Mouse (Mus musculus): ENCODE data around the gene Stard3.

Stard3 gene

DNA sequence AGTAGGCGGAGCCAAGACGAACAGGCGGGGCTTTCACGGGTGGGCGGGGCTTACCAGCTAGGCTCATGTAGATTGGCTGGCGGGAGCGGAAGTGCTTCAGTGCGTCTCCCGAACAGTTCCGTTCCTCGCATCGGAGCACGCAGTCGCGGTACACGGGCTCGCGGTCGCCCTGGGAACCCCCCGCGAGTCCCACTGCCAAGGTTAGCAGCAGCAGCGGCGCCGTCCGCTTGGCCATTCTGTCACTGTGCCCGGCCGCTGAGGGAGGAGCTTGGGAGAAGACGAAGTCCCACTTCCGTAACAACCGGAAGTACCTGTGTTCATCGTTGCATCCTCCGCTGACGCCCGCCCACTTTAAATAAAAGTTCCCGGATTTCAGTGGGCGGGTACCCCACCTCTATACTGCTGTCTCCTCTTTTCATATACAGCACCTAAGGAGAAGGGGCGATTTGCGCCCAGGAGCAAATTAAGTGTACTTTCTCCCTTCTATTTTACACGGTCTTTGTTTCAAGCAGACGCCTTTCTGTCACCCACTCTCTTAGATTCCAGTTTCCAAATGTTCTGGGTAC is 42.1 kb downstream of the Stard3 start, which contains the start of gene Pgap3:
Gene Pgap3 (minus strand): TSS at position 330 of the 566 bp plus-strand sequence.
- DNase-seq (ENCODE audit: low spot score), result peak; percentile 86

DNA sequence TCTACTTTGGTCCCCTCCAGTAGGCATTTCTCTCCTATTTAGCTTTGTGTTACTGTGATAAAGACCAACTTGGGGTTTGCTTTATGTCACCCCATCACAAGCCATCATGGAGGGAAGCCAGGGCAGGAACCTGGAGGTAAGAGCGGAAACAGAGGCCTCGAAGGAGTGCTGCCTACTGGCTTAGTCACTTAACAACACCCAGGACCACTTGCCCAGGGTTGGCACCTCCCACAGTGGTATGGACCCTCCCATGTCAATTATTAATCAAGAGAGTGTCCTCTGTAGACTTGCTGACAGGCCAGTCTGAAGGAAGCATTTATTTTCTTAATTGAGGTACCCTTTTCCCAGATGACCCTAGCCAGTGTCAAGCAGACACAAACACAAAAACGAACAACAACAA is 42.6 kb downstream of the Stard3 start:
- DNase-seq (ENCODE audit: low spot score), result peak; percentile 16

DNA sequence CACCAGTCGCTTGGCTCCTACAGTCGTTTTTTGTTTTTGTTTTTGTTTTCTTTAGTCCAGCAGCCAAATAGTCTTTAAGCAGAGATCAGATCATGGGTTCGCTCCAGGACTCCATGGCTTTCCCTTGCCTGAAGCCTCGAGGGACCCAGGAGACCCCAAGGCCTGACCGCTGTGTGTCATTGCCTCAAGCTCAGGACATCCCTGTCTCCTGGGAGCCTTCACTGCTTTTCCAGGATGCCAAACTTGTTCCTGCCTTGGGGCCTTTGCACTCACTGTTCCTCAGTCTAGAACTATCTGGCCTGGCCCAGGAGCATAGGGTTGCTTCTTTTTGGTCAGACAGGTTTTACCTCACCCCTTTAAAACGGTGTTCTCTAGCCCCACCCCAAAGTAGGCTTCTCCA is 48.5 kb downstream of the Stard3 start:
- no peak for DNase-seq (ENCODE audit: low spot score)

DNA sequence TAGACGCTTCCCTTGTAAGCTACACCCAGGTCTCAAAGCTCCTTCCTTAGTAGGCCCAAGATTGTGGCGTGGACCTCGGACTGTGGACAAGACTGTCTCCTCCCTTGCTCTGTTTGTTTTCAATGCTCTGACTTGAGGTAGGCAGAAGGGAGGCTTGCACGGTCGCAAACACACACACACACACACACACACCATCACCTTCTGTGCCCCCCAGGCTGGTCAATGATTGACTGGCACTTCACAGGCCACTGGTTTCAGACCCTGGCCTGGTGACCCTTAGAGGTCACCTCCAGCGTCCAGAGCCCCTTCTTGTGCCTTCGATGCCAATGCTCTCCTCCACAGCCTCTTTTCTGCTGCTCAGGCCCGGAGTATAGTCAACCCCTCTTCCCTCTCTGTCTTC is 50.7 kb downstream of the Stard3 start:
- DNase-seq (ENCODE audit: low spot score), result no peak

DNA sequence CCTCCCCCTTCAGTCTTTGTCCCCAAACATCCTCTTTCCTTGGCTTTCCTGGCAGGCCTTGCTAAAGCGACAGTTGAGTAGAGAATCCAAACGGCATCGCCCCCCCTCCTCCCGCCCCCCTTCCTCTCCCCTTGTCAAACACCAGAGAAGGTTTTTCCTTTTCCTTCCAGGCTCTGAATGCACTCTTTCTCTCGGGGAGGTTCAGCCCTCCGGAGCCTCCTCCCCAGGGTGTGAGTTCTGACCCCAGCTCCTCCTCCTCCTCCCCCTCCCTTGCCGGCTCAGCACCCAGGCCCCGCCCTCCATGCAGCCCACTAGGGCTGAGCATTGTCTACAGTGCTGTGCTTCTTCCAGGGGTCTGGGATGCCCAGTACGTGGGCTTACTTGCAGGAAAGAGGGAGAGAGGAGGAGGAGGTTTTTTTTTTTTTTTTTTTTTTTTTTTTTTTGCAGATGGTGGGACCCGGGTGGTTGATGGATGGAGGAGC is 51.2 kb downstream of the Stard3 start:
- no peak for DNase-seq (ENCODE audit: low spot score)

DNA sequence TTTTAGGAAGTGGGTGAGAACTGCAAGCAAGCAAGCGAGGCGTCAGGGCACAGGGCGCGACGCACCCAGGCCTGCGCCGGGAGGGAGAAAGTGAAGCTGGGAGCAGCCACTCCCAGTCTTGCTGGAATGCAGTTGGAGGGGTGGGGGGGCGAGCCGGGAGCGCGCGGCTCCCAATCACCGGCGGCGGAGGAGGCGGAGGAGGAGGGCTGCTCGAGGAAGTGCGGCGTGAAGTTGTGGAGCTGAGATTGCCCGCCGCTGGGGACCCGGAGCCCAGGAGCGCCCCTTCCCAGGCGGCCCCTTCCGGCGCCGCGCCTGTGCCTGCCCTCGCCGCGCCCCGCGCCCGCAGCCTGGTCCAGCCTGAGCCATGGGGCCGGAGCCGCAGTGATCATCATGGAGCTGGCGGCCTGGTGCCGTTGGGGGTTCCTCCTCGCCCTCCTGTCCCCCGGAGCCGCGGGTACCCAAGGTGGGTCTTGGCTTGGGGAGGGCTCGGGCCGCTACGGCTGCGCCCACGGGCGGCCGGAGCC is 54.2 kb downstream of the Stard3 start, which contains the start of gene Erbb2:
Gene Erbb2 (plus strand): TSS at position 198 of the 524 bp plus-strand sequence.
- DNase-seq (ENCODE audit: low spot score), result peak; percentile 16

DNA sequence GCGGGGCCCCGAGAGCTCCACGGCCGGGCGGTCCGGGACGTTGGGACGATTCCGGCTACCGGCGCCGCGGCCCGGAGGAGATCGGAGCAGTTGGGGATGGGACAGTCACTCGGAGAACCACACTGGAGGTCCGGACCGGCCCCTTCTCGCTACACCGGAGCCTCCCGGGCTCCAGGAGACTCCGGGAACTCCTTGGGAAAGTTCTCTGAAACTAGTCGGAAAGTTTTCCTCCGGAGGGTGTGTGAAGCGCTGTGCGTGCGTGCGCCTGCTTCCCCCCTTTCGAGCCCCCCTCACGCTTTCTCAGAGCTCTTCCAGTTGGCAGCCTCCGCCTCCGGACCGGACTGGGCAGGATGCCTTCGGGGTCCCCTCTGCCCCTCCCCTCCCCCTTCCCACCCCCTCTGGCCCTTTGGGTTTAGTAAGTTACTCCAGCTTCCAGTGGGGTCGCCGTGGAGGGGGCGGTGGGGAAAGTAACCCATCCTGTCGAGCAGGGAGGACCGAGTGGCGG is 54.7 kb downstream of the Stard3 start:
- no peak for DNase-seq (ENCODE audit: low spot score)

DNA sequence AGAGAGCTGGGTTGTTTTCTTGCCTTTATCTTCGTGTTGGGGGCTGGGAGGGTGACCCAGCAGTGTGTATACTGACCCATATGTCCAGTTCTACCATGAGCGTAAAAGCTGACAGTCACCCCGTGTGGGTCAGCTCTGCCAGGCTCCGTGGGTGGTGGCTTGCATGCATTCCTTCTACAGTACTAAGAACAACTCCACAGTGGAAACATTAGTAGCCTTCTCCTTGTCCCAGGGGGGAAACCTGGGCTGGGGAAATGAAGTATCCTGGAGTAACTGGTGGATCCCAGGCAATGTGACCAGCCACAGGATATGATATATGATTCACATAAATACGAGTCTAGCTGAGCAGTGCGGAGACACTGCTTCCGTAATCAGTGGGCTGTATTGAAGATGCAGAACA is 55.6 kb downstream of the Stard3 start:
- DNase-seq (ENCODE audit: low spot score), result no peak

DNA sequence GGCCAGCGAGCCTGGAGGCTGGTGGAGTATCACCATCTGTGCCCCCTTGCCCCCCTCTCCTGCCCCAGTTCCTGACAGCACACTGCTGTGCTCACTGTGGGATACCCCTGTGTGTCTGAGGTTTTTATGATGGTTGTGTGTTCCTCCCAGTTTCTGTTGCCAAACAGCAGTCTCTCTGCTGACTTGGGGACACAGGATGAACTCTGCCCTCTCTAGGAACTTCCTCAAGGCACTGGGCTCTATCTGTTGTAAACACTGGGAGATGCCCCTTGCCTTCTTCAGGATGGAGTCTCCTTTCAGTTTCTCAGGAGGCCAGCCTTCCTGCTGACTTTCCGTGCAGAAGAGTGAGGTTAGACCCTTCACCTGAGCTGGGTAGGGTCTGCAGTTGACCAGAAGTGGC is 56.0 kb downstream of the Stard3 start:
- no peak for DNase-seq (ENCODE audit: low spot score)

DNA sequence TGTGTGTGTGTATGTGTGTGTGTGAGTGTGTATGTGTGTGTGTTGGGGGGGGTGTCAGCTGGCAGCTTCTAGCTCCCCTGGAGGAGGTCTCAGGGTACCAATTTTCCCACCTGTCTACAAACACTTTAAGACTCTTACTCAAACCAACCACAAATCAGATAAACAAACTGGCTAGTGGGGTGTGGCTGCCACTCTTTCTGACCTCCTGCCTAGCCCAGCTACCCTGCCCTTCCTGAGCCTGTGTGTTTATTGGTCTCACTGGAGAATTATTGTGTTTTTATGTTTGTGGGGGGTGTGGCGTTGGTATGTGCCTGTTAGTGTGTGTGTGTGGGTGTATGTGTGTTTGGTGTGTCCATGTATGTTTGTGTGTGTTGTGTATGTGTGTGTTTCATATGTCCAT is 58.9 kb downstream of the Stard3 start:
- DNase-seq (ENCODE audit: low spot score), result no peak

DNA sequence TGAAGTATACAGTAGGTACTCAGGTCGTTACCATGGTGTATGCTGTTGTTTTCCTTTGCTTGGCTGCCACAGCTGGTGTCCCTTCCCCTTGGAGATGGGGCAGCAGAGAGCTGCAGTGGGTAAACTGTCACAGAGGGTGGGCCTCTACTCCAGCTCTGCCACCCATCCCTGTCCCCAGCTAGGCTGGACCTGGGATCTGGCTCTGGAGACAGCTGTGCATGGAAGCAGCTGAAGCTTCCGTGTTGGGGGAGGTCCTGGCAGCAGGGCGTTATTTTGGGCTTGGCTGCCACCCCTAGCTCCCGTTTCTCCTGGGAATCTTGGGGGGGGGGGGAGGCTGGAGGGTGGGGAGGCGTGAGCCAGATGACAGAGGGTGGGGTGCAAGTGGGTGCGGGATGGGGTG is 60.1 kb downstream of the Stard3 start:
- no peak for DNase-seq (ENCODE audit: low spot score)

DNA sequence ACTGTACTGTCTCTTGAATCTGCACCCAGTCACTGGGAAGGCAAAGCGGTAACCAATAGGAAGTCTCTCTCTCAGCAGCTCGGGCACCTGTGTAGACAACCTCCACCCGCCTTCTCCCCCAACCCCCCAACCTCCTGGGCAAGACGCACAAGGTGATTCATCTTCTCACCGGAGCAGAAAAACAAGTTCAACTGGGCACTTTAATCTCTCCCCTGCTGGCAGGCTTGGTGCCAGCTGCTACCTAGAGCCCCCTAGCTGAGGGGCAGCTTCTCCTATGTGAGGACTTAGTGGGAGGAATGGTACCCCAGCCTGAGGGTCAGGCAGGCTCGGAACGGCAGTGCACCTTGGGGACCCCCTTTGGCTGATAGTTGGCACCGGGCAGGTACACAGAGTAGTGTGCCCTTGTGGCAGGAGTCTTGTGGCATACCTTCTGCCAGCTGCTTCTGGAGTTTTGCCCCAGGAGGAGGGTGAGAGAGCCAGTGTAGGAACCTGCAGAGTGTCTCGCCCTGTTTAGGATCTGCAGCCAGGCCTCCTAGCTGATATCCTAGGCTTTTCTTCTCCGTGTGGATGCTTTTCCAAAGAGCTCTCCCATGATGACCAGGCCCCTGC is 60.9 kb downstream of the Stard3 start:
- DNase-seq (ENCODE audit: low spot score), result no peak

DNA sequence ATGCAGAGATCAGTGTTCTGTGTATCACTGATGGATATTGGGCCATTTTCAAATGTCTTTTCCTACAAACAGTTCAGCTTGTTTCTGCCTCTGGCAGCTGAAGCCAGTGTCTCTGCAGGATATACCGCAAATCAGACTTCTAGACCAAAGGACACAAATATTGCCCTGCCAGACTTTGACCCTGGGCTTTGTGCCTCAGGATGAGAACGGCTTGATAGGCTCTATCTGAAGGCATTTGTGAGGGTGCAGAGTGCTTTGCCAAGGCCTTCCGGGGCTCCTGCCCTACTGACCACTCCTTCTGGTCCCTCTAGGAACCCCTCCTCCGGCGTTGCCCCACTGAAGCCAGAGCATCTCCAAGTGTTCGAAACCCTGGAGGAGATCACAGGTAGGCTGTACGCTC is 68.4 kb downstream of the Stard3 start:
- DNase-seq (ENCODE audit: low spot score), result no peak

DNA sequence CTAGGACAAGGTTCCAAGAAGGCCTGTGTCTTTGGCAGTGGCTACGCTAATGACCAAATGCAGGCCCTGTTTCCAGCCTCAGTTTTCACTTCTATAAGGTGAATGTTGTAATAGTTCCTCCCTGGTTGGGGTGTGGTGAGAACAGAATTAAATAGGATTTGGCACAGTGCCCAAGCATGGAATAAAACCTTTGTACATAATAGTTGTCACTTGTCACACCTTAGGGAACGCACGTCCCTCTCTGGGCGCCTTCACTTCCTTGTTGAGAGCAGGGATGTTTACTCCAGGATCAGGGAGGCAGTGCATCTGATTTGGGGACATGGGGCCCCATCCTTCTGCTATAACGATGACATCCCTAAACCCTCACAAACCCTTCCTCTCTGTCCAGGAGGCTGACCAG is 70.3 kb downstream of the Stard3 start:
- no peak for DNase-seq (ENCODE audit: low spot score)
